ENCODE assay signal across 8 mouse cellular contexts in genomic region chr11:51649889-51650199, GRCm38 (mm10). TPM values are rescaled to one million over a fixed set of nuclear protein-coding genes. Genes with fewer than 3 reads are reported as not detected.
DNase-seq lines count a peak whose midpoint lies in the region; ATAC-seq and TF ChIP-seq lines count a peak whose summit lies in the region.

No protein-coding gene starts in this region.

- peaks cover 3% of the 10 kb centered on the region; the same call in 1 of the 2 replicates for H3K9me3 ChIP-seq in erythroblast, embryonic 14.5 days (ENCODE audit: control insufficient read depth, low read length)
- H3K9me3 ChIP-seq in embryonic facial prominence, embryonic 12.5 days, result no peaks in the 10 kb centered on the region
- no peaks in the 10 kb centered on the region for H3K9me3 ChIP-seq in midbrain, postnatal 0 days (ENCODE audit: low read length)

- DNase-seq in A20 (ENCODE audit: low read depth, low spot score), result peak; percentile 50
- peak; percentile 37 for DNase-seq in kidney, postnatal 10 days
- peak; percentile 44 for DNase-seq in midbrain, postnatal 0 days (ENCODE audit: low spot score)
- no peak for DNase-seq in urinary bladder, adult 2 months (ENCODE audit: low spot score)
- DNase-seq in cerebellum, adult 8-10 months, result no peak

- 0 out of 2 replicates have a peak overlapping the region, but pooled peaks have one; percentile 26 for H3K27ac ChIP-seq in embryonic facial prominence, embryonic 12.5 days
- peak overlapping the region; percentile 38; the same call in 1 of the 2 replicates for H3K27ac ChIP-seq in midbrain, postnatal 0 days (ENCODE audit: low read depth, low read length)

- no peak for TF ChIP-seq CTCF in midbrain, postnatal 0 days (IDR thresholded peaks at IDR 0.05)

- H3K9ac ChIP-seq in embryonic facial prominence, embryonic 12.5 days, result peak overlapping the region; percentile 71
- H3K9ac ChIP-seq in midbrain, postnatal 0 days (replicated peaks; ENCODE audit: low read length, poor library complexity, severe bottlenecking), result peak overlapping the region; percentile 61

- peak overlapping the region; percentile 60 for H3K4me3 ChIP-seq in erythroblast, embryonic 14.5 days (replicated peaks)
- peak overlapping the region; percentile 52 for H3K4me3 ChIP-seq in embryonic facial prominence, embryonic 12.5 days
- peak overlapping the region; percentile 65 for H3K4me3 ChIP-seq in midbrain, postnatal 0 days (ENCODE audit: low read depth, low read length)

- H3K36me3 ChIP-seq in erythroblast, embryonic 14.5 days (ENCODE audit: control insufficient read depth), result no peaks in the 10 kb centered on the region; the same call in 1 of the 2 replicates
- H3K36me3 ChIP-seq in embryonic facial prominence, embryonic 12.5 days, result no peaks in the 10 kb centered on the region
- peaks cover 3% of the 10 kb centered on the region; the same call in 1 of the 2 replicates for H3K36me3 ChIP-seq in midbrain, postnatal 0 days (ENCODE audit: insufficient read depth, low read length)

- H3K4me2 ChIP-seq in embryonic facial prominence, embryonic 12.5 days (replicated peaks), result peak overlapping the region; percentile 93
- peak overlapping the region; percentile 69 for H3K4me2 ChIP-seq in midbrain, postnatal 0 days (ENCODE audit: low read depth, low read length, poor library complexity, severe bottlenecking)

- no peak for ATAC-seq in erythroblast, adult 5-6 weeks (replicated peaks; ENCODE audit: low FRiP score, poor library complexity, severe bottlenecking)
- no peak for ATAC-seq in embryonic facial prominence, embryonic 12.5 days (ENCODE audit: insufficient number of reproducible peaks, insufficient read depth, low FRiP score, low TSS enrichment)
- ATAC-seq in midbrain, postnatal 0 days (ENCODE audit: low FRiP score), result peak; percentile 32; the same call in 1 of the 2 replicates

- 4% methylated on average over 7 of the region's 7 CpGs for WGBS in embryonic facial prominence, embryonic 12.5 days
- WGBS in midbrain, postnatal 0 days, result 7% methylated on average over 7 of the region's 7 CpGs

- H3K27me3 ChIP-seq in erythroblast, embryonic 14.5 days (ENCODE audit: control insufficient read depth), result peaks cover 61% of the 10 kb centered on the region
- peaks cover 6% of the 10 kb centered on the region; the same call in 1 of the 2 replicates for H3K27me3 ChIP-seq in embryonic facial prominence, embryonic 12.5 days
- H3K27me3 ChIP-seq in midbrain, postnatal 0 days (ENCODE audit: insufficient read depth, low read length), result no peaks in the 10 kb centered on the region; the same call in 1 of the 2 replicates

- peaks cover 24% of the 10 kb centered on the region for H3K4me1 ChIP-seq in erythroblast, embryonic 14.5 days (ENCODE audit: control insufficient read depth)
- peaks cover 23% of the 10 kb centered on the region for H3K4me1 ChIP-seq in embryonic facial prominence, embryonic 12.5 days
- H3K4me1 ChIP-seq in midbrain, postnatal 0 days (ENCODE audit: insufficient read depth, low read length), result peaks cover 6% of the 10 kb centered on the region; the same call in 1 of the 2 replicates

RNA-seq across cellular contexts. Expression of gene N4bp3, which starts 0.8 kb away (rescaled TPM):
- polyA plus RNA-seq in erythroblast, embryonic 14.5 days (2012), result 0.03 TPM in 2 replicates
- 1.0 TPM in 1 of 2 replicates, not detected in the other for total RNA-seq in erythroblast, adult 5-6 weeks (2015; ENCODE audit: low replicate concordance)
- total RNA-seq in erythroblast, adult 5-6 weeks (2017; ENCODE audit: low replicate concordance), result not detected in 2 replicates
- 23.6 and 24.7 TPM in 2 replicates for polyA plus RNA-seq in embryonic facial prominence, embryonic 12.5 days (2016; fragmentation: Nextera tagmentation; extraction: Ambion mirVana)
- total RNA-seq in midbrain, postnatal 0 days (2014; rRNA removed), result 36.7 and 41.2 TPM in 2 replicates
- 24.7 and 26.8 TPM in 2 replicates for polyA plus RNA-seq in midbrain, postnatal 0 days (2015; fragmentation: Nextera tagmentation; extraction: Ambion mirVana)
- 4.2 and 4.9 TPM in 2 replicates for polyA plus RNA-seq in urinary bladder, adult 2 months (2012; rRNA removed)

RNA-seq across cellular contexts. Expression of gene D930048N14Rik, which starts 0.9 kb away (rescaled TPM):
- not detected in 2 replicates for polyA plus RNA-seq in erythroblast, embryonic 14.5 days (2012)
- total RNA-seq in erythroblast, adult 5-6 weeks (2015; ENCODE audit: low replicate concordance), result 0.84 TPM in 1 of 2 replicates, not detected in the other
- not detected in 2 replicates for total RNA-seq in erythroblast, adult 5-6 weeks (2017; ENCODE audit: low replicate concordance)
- polyA plus RNA-seq in embryonic facial prominence, embryonic 12.5 days (2016; fragmentation: Nextera tagmentation; extraction: Ambion mirVana), result 2.3 and 2.5 TPM in 2 replicates
- total RNA-seq in midbrain, postnatal 0 days (2014; rRNA removed), result 1.0 and 1.4 TPM in 2 replicates
- polyA plus RNA-seq in midbrain, postnatal 0 days (2015; fragmentation: Nextera tagmentation; extraction: Ambion mirVana), result 1.2 and 1.3 TPM in 2 replicates
- polyA plus RNA-seq in urinary bladder, adult 2 months (2012; rRNA removed), result 15.1 and 20.6 TPM in 2 replicates

RNA-seq across cellular contexts. Expression of gene Rmnd5b, which starts 14.1 kb away (rescaled TPM):
- 1.4 and 1.5 TPM in 2 replicates for polyA plus RNA-seq in erythroblast, embryonic 14.5 days (2012)
- total RNA-seq in erythroblast, adult 5-6 weeks (2015; ENCODE audit: low replicate concordance), result 17.3 and 18.6 TPM in 2 replicates
- 3.6 and 3.9 TPM in 2 replicates for total RNA-seq in erythroblast, adult 5-6 weeks (2017; ENCODE audit: low replicate concordance)
- polyA plus RNA-seq in embryonic facial prominence, embryonic 12.5 days (2016; fragmentation: Nextera tagmentation; extraction: Ambion mirVana), result 43.7 and 47.6 TPM in 2 replicates
- 70.1 and 93.9 TPM in 2 replicates for total RNA-seq in midbrain, postnatal 0 days (2014; rRNA removed)
- 66.0 and 72.7 TPM in 2 replicates for polyA plus RNA-seq in midbrain, postnatal 0 days (2015; fragmentation: Nextera tagmentation; extraction: Ambion mirVana)
- 35.3 and 43.4 TPM in 2 replicates for polyA plus RNA-seq in urinary bladder, adult 2 months (2012; rRNA removed)

RNA-seq across cellular contexts. Expression of gene Nhp2, which starts 30.3 kb away (rescaled TPM):
- polyA plus RNA-seq in erythroblast, embryonic 14.5 days (2012), result 7.4 and 8.9 TPM in 2 replicates
- 7.5 and 27.6 TPM in 2 replicates for total RNA-seq in erythroblast, adult 5-6 weeks (2015; ENCODE audit: low replicate concordance)
- 19.2 and 23.3 TPM in 2 replicates for total RNA-seq in erythroblast, adult 5-6 weeks (2017; ENCODE audit: low replicate concordance)
- 134 and 141 TPM in 2 replicates for polyA plus RNA-seq in embryonic facial prominence, embryonic 12.5 days (2016; fragmentation: Nextera tagmentation; extraction: Ambion mirVana)
- 36.6 and 60.3 TPM in 2 replicates for total RNA-seq in midbrain, postnatal 0 days (2014; rRNA removed)
- polyA plus RNA-seq in midbrain, postnatal 0 days (2015; fragmentation: Nextera tagmentation; extraction: Ambion mirVana), result 88.4 and 96.1 TPM in 2 replicates
- 48.8 and 55.7 TPM in 2 replicates for polyA plus RNA-seq in urinary bladder, adult 2 months (2012; rRNA removed)

RNA-seq across cellular contexts. Expression of gene 0610009B22Rik, which starts 38.8 kb away (rescaled TPM):
- polyA plus RNA-seq in erythroblast, embryonic 14.5 days (2012), result 0.14 and 0.15 TPM in 2 replicates
- total RNA-seq in erythroblast, adult 5-6 weeks (2015; ENCODE audit: low replicate concordance), result 11.9 and 18.1 TPM in 2 replicates
- total RNA-seq in erythroblast, adult 5-6 weeks (2017; ENCODE audit: low replicate concordance), result 5.0 and 8.1 TPM in 2 replicates
- 91.7 and 92.0 TPM in 2 replicates for polyA plus RNA-seq in embryonic facial prominence, embryonic 12.5 days (2016; fragmentation: Nextera tagmentation; extraction: Ambion mirVana)
- 22.7 and 31.8 TPM in 2 replicates for total RNA-seq in midbrain, postnatal 0 days (2014; rRNA removed)
- 81.9 and 83.4 TPM in 2 replicates for polyA plus RNA-seq in midbrain, postnatal 0 days (2015; fragmentation: Nextera tagmentation; extraction: Ambion mirVana)
- polyA plus RNA-seq in urinary bladder, adult 2 months (2012; rRNA removed), result 33.4 and 45.1 TPM in 2 replicates

Comparison
In these comparisons a context has a peak if more than half of its experiments do, and no peak if none do; other contexts are left out.
1. DNase-seq: peak in A20 (single experiment), kidney, postnatal 10 days (single experiment) and midbrain, postnatal 0 days (single experiment); none in urinary bladder, adult 2 months (single experiment) and cerebellum, adult 8-10 months (single experiment).
2. RNA of gene Rmnd5b, which starts 14.1 kb away (polyA plus RNA-seq): 66.0 to 72.7 TPM in midbrain, postnatal 0 days, 43.7 to 47.6 TPM in embryonic facial prominence, embryonic 12.5 days and 35.3 to 43.4 TPM in urinary bladder, adult 2 months; 1.4 to 1.5 TPM in erythroblast, embryonic 14.5 days; every median in the first group is over 10 times any median in the second.
3. Peak in every context shown above with its lines, with median percentiles within 50 percentile points of each other: H3K4me3 ChIP-seq.